Mouse (Mus musculus) adrenal gland, adult 18-20 months (tissue): ENCODE results near the gene Mpp6. TPM values are rescaled to one million over a fixed set of nuclear protein-coding genes. Genes with fewer than 3 reads are reported as not detected.
A peak's percentile ranks its signal among the peaks of the same experiment; 100 is the strongest.

Source experiments
- DNase-seq, 2 experiments: peaks; one replicate each; pipeline ENCODE4 v3.0.0; 2021 to 2022; ENCODE audit warnings: low spot score in 2 of 2
- long read RNA-seq, 2 experiments: library from polyadenylated mRNA; stranded (forward); transcript quantifications; one replicate each; pipeline ENCODE4 v2.0.0; 2021
- total RNA-seq, 2 experiments: library from RNA; stranded (reverse); gene quantifications; 1 replicate in 1 of 2; 2 replicates in 1 of 2; pipeline ENCODE4 v1.2.3; 2021

Mpp6 gene
- 10 to 100 TPM; 26.5 to 30.8 TPM for total RNA-seq
- long read RNA-seq, experiment 1, transcript Mpp6-202 (13 exons, 2,161 nt): major isoform, 12 of 20 reads
- long read RNA-seq, experiment 1, partial matches to known transcripts: 1 of 20 reads
- long read RNA-seq, experiment 1, other reads (novel, unspliced or antisense): 3 of 20 reads
- long read RNA-seq, experiment 2, transcript Mpp6-203 (14 exons, 2,222 nt): minor isoform, 7 of 32 reads
- long read RNA-seq, experiment 2, transcript Mpp6-202 (13 exons, 2,161 nt): major isoform, 10 of 32 reads
- long read RNA-seq, experiment 2, partial matches to known transcripts: 9 of 32 reads
- long read RNA-seq, experiment 2, other reads (novel, unspliced or antisense): 4 of 32 reads

DNA sequence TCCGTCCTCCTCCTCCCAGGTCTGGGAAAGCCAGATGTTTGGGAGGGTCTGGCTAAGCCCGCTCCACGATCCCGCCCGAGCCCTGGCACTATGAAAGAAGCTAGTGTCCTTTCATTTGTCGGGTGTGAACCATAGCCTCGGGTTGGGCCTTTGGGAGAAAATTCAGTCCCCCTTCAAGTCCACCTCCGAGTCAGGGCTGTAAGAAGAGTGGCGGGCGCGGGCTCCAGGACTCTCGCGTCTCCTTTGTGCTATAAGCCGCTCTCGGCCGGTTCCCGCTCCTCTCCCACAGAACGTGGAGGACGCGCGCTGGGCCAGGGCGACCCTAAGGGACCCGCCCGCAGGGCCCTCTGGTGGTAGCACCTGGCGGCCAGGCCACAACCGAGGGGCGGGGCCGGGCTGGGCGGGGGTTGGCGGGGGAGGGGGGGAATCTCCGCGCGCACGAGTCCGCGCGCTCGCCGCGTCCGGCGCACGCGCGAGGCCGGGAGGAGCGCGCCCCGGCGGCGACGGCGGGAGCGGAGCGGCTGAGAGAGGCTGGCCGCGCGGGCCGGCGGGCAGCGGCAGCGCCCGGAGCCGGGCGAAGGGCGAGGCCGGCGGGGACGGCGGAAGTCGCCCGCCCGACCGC lies at the start of gene Mpp6:
TSS of gene Mpp6 (plus strand) at position 485 of the 622 bp plus-strand sequence.
- DNase-seq: peak; percentile 76 to 77

DNA sequence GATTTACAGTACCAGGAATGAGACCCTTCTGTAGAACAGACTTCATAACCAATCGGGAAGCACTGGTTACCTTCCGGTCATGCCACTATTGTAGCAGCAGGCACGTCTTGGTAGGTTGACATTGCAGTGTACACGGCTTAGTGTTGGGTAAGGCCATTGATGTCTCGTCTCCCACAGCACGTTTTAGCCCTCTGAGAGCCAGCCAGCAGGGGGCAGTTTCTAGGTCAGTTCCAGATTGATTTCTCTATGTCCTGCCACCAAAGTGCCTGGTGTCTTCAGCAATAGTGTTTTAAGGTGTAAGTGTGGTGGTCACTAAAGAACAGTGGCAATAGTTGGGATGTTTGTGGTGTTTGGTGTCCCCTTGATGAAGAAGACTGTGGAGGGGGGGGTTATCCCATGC lies 43.9 kb upstream of the Mpp6 start:
- no peak for DNase-seq

DNA sequence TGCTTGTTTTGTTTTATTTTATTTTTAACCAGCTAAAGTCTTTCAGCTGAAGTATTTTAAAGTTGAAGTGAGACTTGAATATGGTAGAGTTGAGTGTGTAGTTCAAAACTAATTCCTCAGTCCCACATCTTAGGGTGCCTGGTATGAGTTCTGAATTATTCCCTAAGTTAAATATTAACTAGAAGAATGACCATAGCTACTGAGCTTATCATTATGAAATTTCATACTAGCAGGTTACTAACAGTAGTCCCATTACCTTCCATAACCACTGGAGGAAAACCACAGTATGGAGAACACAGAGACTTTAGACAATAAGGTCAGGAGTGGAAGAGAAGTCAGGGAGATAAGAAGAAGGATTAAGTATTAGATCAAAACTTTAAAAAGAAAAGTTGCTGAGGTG lies 41.6 kb upstream of the Mpp6 start:
- no peak for DNase-seq

DNA sequence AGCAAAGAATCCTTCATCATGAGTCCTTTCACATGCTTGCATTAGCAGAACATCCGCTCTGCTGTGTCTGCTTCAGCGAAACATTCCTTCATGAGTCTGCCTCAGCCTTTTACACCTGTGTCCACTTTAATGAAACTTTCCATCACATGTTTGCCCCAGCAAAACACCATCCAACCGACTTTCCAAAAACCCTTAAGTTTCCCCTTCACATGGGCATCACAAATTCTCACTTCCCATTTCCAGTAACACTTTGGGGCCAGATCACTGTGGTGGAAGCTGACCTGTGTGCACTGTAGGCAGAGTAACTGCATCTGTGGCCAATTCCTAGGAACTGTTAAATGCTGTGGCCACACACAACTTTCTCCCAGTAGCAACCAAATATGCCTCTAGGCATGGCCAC lies 34.8 kb upstream of the Mpp6 start:
- DNase-seq: no peak

DNA sequence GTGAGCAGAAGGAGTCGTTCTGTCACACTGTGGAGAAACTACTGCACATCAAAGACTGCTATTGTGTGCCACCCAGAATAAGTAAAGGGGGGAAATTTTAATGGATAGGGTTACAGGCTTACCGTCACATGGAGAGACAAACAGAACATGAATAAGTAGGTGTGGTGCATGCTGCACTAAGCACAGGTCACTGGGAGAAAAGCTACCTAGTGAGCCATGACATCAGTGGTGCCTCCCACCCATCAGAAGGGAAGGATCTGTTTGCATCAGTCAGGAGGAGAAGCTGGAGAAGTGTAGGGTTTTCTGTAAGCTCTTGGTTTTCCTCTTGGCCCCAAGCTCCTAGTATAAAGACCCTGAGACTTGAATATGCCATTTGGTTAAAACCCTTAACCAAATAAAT lies 33.6 kb upstream of the Mpp6 start:
- DNase-seq: no peak

DNA sequence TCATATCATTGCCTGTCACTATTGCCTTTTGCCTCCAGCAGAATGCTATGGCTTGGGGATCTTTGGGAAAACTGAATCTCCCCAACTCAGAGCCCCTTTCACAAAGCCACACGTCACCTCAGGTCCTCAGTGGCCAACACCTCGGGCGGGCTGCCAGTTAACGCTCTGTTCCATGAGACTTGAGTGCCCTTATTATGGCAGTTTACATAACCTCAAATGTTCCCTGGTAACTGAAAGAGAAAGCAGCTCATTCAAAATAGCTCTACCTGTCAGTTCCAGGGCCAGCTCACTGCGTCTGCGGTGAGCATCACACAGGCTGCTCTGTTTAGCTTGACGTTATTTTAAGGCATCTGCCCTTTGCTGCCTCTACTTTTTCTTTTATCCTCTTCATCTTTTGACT lies 29.6 kb upstream of the Mpp6 start:
- DNase-seq: no peak

DNA sequence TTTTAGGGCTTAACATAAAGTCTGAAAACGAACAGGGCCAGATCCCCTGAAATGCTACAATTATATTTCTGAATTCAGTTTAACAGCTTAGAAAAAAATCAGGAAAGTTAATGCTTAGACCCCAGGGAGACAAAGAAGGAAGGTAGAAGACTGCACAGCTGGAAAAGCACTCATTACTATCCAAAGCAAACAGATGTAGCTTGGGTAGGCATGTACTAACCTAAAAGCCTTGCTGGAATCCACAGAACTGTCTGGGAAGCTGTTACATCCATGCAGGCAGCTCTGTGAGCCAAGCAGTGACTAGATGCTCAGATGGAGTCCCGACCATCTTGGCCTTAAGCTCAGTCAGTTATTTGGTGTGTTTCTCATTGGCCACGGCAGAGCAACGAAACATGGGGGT lies 24.8 kb upstream of the Mpp6 start:
- DNase-seq: no peak

DNA sequence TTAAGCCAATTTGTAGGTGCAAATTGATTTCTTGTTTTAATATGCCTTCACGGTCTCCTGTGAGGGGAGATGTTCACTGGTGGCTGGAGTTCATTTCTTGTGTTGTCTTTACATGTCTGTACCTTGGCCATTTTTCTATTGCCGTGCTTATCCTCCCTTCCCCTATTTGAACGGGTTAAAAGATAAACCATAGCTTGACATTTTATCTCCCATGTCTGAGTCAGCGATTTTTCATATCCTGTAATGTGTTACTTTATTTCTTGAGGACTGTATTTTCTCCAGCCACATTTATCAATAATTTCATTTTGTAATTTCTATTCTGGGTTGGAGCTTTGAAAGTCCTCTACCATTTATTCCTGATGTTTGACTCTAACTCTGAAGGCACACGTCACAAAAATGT lies 20.7 kb upstream of the Mpp6 start:
- no peak for DNase-seq

DNA sequence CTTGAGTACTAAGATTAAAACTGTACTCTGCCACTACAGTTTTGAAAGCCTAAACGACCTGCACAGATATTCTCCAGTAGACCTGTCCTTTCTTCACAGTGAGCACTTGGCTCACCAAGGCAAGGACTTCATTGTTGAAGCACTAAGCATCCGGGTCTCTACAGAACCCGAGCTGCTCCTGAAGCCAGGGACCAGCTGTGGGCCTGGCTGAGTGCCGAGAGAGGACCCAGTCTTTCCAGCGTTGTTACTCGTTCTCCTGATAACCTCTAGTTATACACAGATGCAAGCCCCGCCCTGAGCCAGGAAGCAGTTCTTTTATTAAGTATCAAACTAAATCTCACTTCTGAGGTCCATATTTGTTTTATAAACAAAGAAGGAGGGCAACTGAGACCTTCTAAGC lies 19.8 kb upstream of the Mpp6 start:
- DNase-seq: no peak

DNA sequence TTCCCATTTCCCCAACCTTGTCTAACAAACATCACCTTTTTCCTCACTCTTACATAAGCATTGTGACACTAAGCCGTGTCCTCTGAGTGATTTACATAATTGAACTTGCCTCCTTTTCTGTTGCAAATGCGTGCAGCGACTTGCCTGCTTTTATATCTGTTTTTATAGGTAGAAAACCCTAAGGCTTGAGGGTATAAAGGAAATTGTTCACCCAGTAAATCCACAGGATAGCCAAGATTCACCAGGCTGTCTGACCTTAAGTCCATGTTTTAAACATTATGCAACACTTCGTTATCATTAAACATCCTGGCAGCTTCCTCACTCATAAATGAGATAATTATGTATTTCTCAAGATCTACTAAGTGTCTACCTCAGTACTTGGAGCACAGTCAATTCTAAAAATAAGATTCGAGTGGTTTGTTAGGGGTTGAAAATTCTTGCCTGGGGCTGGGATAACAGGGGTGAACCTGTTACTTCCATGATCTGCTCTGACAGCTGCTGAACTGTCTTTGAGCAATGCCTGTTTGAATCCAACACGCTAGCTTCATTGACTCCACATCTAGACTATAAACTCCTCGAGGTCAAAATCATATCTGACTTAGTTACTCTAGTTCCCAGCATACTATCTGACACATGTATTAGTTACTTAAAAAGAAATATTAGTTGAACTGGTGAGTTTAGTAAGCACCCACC lies 18.4 kb upstream of the Mpp6 start:
- DNase-seq: no peak

DNA sequence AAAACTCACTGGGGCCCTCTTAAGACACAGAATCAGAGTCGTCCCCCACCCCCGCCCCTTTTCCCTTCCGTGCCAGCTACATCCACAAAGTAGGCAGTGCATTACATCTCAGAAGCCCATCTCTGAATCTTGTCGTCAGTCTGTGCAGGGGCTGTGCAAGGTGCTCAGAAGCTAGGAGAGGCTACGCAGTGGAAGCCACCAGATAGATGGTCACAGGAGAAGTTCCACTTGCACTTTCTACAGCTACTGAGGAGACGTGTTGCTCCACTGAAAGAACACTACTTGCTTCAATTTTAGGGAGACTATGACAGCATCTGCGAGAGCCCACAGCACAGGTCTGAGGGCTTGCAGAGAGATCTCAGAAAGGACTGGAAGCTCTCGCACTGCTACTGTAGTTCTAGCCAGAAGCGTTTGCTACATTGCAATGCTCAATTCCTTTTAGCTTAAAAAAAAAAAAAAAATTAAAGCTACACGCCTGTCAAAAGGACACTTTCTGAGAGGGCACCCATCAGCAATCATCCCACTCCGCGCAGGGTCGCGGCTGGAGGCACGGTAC lies 762 bp upstream of the Mpp6 start:
- DNase-seq: no peak

DNA sequence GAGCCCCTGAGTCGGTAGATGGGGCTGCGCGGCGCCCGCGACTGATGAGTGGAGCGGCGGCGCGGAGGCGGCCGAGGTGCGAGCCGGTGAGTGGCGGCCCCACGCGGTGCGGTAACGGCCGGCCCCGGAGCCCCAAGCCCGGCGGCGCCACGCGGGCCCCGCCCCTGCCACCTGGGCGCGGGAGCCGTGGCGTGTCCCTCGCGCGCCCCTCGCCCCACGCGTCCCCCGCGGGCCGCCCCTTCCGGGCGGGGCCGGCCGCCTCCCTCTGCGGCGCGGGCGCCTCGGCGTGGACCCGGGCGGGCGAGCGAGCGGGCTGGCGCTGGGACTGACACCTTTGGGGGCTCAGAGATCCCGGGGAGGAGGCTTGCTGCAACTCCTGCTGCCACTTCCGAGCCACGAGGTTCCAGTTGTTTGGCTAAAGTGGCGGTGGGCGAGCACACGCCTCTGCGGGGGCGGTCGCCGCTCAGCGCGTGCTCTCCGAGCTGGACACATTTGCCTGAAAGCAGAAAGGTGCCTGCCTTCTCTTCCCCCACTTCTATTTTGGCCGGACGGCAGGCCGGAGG lies 419 bp downstream of the Mpp6 start:
- DNase-seq: peak; percentile 42 to 44

DNA sequence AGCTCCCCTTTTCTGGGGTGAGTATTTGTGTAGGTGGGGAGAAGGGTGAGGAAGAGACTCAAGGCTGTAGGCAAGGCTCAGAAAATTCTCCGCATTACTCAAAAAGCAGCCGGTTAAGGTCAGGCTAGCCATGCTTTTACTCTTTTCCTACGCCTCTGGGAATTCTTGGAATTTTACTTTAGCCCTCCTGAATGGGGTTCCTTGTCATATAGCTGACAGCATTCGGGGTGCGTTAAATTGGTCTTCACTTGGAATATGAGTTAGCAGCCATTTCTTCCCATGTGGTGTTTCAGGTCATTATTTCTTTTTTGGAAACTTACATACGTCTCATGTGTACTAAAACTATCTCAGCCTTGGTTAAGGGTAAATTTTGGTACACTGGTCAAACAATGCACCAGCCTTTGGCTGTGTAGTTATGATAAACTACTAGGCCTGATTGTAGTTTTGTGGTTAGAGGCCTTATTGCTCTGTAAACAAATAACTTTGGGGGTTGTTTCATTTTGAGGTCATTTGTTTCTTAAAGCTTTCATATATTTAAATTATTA lies 1.1 kb downstream of the Mpp6 start:
- no peak for DNase-seq

DNA sequence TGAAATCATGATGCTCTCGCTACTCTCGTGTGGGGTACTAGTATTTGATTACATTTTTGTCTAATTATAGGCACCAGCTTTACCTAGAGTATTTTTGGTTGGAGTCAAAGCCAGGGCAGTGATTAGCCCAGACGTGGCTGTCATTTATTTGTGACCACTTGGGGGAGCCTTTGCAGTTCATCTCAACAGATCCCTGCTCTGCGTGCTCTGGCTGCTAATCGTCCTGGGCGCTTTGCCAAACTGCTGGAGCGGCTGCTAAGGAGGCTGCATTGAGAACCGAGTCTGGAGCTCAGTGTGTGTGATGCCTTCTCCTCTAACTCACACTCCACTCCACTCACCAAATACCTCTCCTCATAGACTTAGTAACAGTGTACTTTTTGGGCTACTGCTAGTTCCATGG lies 2.7 kb downstream of the Mpp6 start:
- peak; percentile 89 to 93 for DNase-seq

DNA sequence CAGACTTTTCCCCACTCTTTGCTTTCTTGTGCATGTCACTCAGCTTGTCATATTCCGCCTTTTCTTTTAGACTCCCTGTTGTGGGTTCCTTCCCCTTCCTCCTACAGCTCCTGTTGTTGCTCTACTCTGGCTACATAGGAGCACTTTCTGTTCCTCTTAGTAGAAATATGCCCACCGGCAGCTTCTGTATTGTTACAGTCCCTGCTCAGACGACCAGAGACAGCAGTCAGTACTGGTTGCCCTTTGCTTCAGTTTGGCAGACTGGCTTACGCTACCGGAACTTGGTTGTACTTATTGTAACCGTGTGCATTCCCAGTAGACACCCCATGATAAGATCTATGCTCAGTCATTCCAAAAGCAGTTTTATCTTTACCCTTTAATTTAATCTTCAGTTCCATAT lies 4.2 kb downstream of the Mpp6 start:
- DNase-seq: no peak

DNA sequence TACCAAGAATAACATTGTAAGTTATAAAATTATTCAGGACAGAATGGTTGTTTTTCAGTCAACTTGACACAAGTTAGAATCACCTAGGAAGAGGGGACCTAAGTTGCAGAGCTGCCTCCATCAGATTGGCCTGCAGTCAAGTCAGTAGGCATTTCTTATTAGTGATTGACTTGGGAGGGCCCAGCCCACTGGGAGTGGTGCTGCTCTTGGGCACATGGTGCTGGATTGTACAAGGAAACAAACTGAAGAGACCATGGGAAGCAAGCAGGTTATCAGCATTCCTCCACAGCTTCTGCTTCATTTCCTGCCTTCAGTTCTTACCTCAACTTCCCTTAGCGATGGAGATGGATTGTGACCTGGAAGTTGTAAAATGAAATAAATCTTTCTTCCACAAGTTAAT lies 10.9 kb downstream of the Mpp6 start:
- DNase-seq: no peak

DNA sequence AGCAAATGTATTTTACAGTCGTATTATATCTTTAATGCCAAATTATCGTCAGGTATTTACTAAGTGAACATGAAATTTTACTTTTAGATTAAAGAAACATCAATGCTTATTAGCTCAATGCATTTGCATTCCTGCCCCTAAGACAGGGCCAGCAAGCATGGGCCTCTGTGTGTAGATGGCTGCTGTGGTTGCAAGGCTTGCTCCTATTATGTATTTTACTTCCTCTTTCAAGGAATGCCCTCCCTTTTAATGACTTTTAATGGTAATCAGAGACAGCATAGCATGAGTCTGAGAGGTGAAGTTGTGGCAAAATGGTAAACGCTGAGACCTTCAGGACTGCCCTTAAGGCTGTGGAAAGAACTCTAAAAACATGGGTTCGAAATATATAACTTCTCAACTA lies 12.8 kb downstream of the Mpp6 start:
- DNase-seq: no peak

DNA sequence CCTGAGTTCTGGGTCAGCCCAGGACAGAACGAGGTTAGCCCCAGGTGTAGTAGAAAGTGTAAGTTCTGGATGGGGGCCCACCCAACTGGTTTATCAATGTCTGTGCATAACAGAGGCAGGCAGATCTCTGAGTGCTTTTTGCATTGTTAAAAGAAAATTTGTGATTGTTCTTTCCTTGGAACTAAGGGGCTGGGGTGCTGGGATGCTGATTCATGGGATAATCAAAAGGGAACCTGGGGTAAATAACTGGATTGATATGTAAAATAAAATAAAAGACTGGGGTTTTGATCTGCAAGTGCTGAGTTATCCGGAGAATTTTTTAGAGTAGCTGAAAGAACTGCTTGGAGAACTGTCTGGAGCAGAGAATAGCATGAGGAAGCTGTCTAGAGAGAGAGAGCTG lies 14.2 kb downstream of the Mpp6 start:
- DNase-seq: no peak

DNA sequence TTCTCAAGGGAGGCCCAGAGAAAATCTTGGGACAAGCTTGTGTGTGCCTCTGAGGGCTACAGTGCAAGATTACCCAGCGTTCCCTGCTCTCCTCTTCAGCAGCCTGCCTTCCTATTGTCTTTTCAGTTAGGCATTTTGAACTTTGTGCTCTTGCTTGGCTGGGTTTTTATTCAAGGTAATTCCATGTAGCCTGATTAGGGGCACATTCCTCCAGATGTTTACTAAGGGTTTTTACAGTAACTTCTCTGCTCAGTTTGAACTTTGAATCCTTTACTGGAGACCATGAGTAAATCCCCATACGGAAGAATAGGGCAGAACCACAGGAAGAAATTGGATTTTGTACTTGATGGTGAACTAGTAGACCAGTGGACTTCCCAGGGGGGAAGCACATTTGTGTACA lies 16.3 kb downstream of the Mpp6 start:
- DNase-seq: no peak

DNA sequence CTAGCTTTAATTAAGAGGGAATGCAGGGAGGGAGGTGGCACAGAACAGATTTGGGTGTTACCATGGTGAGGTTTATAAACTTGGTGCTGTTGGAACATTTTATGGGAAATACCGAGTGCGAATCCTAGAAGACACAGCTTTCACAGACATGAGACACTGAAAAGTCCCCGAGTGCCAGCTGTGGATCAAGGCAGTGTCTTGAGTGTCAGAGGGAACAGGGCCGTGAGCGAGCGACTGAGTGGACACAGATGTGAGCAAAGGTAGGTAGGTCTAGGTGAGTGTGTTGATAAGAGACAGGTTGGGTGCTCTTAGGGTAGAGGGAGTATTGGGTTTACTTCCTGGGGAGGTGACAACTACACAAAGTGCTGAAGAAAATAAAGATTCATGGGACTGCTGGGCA lies 17.5 kb downstream of the Mpp6 start:
- DNase-seq: no peak

DNA sequence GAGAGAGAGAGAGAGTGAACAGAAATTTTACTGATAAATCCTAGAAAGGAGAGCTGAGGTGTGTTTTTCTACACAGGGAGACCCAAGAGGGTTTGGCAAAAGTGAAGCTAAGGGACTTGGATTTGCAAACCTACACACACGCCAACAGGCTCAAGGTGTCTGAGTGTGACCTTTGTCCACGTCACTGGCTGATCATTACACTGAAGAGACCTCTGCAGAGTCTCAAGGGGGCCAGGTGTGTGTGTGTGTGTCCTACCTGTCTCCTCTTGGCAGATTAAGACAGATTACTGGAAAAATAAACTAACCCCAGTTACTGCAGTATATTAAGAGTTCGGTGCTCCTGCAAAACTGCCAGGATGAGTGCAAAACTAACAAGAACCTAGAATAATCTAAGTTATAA lies 27.6 kb downstream of the Mpp6 start:
- no peak for DNase-seq

DNA sequence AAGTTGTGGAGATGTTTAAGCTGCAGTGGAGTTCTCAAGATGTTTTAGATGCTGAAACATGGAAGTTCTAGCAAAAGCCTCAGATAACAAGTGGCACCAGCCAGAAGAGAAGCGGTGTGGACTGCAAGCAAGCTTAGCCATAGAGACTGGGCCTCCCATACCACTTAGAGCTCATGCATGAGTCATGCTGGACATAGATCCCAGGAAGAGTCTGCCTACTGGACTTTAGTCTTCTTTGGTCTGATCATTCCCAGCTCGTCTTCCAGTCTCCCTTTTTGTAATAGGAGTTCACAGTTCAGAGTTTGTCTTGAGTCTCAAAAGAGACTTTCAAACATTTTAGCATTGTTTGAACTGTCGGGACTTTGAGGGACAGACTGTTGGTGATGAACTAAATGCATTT lies 29.5 kb downstream of the Mpp6 start:
- no peak for DNase-seq
